15 mouse cellular contexts compared by ENCODE assay signal in the genomic region with DNA sequence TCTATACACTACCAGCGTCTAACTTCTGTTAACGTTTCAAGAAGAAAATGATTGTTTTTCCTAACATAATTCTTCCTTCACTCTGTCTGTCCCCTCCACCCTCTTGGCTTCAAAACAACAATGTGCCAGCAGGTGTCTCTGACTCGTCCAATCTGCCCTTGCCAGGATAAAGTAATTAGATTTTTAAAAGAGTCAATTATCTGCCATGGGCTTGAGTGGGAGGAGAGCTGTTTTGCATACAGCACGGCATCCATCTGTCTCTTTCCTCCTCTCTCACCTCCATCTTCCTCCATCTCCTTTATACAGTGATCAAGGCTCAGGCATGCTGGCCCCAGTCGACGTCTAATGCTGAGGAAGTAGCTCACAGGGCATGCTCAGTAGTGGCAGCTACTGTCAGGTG.
DNase-seq lines count a peak whose midpoint lies in the region; ATAC-seq lines count a peak whose summit lies in the region.
"Had no signal": no experiment of that assay in that cellular context is flagged by ENCODE, and none has a peak within 500 bp of the region (broad histone marks: within the 10 kb centered on the region; RNA-seq: fewer than 3 reads in every experiment).

No protein-coding gene starts in this region.

- no peak overlapping the region for H3K9ac ChIP-seq in heart, embryonic 11.5 days (ENCODE audit: low read depth, low read length)
- no peak overlapping the region for H3K9ac ChIP-seq in forebrain, embryonic 15.5 days (replicated peaks)
- H3K9ac ChIP-seq: stomach, embryonic 15.5 days had no signal

- peaks cover 32% of the 10 kb centered on the region for H3K4me1 ChIP-seq in heart, embryonic 11.5 days (ENCODE audit: control insufficient read depth, insufficient read depth, low read length)
- peaks cover 15% of the 10 kb centered on the region for H3K4me1 ChIP-seq in forebrain, embryonic 15.5 days
- H3K4me1 ChIP-seq: stomach, embryonic 15.5 days had no signal

- H3K9me3 ChIP-seq in heart, embryonic 11.5 days (replicated peaks; ENCODE audit: control insufficient read depth, low read length), result no peaks in the 10 kb centered on the region
- H3K9me3 ChIP-seq in forebrain, embryonic 15.5 days, result no peaks in the 10 kb centered on the region
- H3K9me3 ChIP-seq: stomach, embryonic 15.5 days had no signal

- H3K4me3 ChIP-seq in heart, embryonic 11.5 days (ENCODE audit: low read depth, low read length), result no peak overlapping the region
- H3K4me3 ChIP-seq in forebrain, embryonic 15.5 days, result no peak overlapping the region
- H3K4me3 ChIP-seq: erythroblast, embryonic 14.5 days; stomach, embryonic 15.5 days had no signal

- no peak overlapping the region for H3K4me2 ChIP-seq in heart, embryonic 11.5 days
- H3K4me2 ChIP-seq in forebrain, embryonic 15.5 days (replicated peaks), result no peak overlapping the region
- H3K4me2 ChIP-seq: stomach, embryonic 15.5 days had no signal

- 60% methylated on average over 6 of the region's 6 CpGs for WGBS in heart, embryonic 11.5 days (ENCODE audit: insufficient replicate concordance)
- 17% methylated on average over 6 of the region's 6 CpGs for WGBS in forebrain, embryonic 15.5 days

- no peak; the same call in 1 of the 2 replicates for ATAC-seq in heart, embryonic 11.5 days (replicated peaks; ENCODE audit: insufficient number of reproducible peaks, low FRiP score, low TSS enrichment)
- peak; percentile 76 for ATAC-seq in forebrain, embryonic 15.5 days (replicated peaks)
- ATAC-seq in erythroid progenitor cell, adult 5-6 weeks (replicated peaks; ENCODE audit: low FRiP score, poor library complexity, severe bottlenecking), result no peak

- H3K27ac ChIP-seq in heart, embryonic 11.5 days (ENCODE audit: low read depth, low read length), result no peak overlapping the region
- H3K27ac ChIP-seq in forebrain, embryonic 15.5 days (replicated peaks), result no peak overlapping the region; the same call in 1 of the 2 replicates
- H3K27ac ChIP-seq: stomach, embryonic 15.5 days had no signal

- 0 out of 2 replicates have a peak, but pooled peaks cover 4% of the 10 kb centered on the region for H3K27me3 ChIP-seq in heart, embryonic 11.5 days (ENCODE audit: control insufficient read depth, insufficient read depth, low read length)
- H3K27me3 ChIP-seq in forebrain, embryonic 15.5 days, result no peaks in the 10 kb centered on the region
- H3K27me3 ChIP-seq: stomach, embryonic 15.5 days had no signal

- peak; percentile 25 for DNase-seq in heart, postnatal 4 days
- peak; percentile 36 to 42 for DNase-seq in layer of hippocampus, adult 8-10 months (ENCODE audit: low spot score in 2 of 2)
- DNase-seq in lung, postnatal 25 days (ENCODE audit: low spot score), result peak; percentile 54
- no peak for DNase-seq in testis, postnatal 14 days (ENCODE audit: low spot score)
- DNase-seq: adrenal gland, postnatal 14 days; cerebellum, adult 11 months; embryo, embryonic 11 days; gastrocnemius, postnatal 36 days; kidney, postnatal 14 days; right cerebral cortex, postnatal 25 days had no signal

- no peaks in the 10 kb centered on the region for H3K36me3 ChIP-seq in heart, embryonic 11.5 days (ENCODE audit: control insufficient read depth, insufficient read depth, low read length)
- no peaks in the 10 kb centered on the region for H3K36me3 ChIP-seq in forebrain, embryonic 15.5 days
- H3K36me3 ChIP-seq: stomach, embryonic 15.5 days had no signal
